Mouse (Mus musculus) cerebellum, postnatal 14 days (tissue): Measurements from ENCODE around the gene Lrrc75b.
"Not testable (repeated sequence)": the region's sequence is repeated elsewhere in the genome, so short reads cannot be mapped to it uniquely, and the experiment has no call there.

Source experiments
- DNase-seq, 2 experiments: peaks; one replicate each; pipeline ENCODE4 v3.0.0; 2021; ENCODE audit warnings: mixed read lengths in 2 of 2

Gene Lrrc75b

GRCm38 (mm10) chr10:75566765-75567164, 6.6 kb upstream of the Lrrc75b start:
- DNase-seq: not testable (repeated sequence)

DNA sequence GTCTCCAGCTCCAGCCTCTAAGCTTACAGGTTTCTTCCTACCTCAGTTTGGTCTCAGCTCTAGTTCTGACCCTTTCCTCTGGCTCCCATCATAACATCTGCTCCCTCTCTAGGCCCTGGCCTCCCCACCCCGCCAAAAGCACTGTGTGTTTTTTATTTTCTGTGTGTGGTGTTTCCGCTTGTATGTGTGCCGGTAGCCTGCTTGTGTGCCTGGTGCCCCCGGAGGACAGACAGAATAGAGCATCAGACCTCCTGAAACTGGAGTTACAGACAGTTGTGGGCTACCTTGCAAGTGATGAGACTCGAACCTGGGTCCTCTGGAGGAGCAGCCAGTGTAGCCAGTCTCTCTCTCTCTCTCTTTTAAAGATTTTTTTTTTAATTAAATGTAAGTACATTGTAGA, 6.2 kb upstream of the Lrrc75b start:
- DNase-seq: no peak

DNA sequence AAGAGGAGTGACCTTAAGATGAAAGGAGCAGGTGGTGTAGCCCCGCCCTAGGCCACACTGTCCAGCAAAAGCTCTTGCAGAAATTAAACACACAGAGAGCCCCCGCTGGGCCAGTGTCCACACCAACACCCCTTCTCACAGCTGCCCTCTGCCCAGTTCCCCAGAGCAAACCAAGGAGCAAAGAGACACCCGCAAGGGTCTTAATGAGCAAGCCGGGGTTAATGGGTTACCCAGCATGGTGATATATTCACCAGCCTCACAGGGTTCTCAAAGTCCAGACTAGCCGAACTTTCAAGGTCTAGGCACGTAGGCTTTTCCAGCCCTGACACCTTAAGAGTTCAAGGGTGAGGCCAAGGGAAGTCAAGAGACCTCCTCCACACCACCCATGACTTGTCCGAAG, 5.8 kb upstream of the Lrrc75b start:
- DNase-seq: no peak

DNA sequence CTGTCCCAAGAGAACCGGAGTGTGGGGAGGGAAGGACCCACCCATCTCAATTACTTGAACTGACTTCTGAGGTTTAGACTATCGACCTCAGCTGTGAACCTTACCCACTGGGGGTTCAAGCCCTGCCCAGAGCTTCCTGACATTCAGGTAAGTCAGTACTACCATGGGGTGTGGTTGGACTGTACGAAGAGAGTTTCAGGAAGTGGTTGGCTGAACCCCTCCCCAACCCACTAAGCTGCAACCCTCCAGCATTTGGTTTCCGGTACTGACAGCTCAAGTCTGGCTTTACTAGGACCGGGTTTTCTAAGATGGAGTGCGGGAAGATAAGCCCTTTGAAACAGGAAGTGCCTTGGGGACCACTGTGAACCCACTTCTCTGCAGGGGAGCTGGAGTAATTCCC, 5.3 kb upstream of the Lrrc75b start:
- DNase-seq: no peak

DNA sequence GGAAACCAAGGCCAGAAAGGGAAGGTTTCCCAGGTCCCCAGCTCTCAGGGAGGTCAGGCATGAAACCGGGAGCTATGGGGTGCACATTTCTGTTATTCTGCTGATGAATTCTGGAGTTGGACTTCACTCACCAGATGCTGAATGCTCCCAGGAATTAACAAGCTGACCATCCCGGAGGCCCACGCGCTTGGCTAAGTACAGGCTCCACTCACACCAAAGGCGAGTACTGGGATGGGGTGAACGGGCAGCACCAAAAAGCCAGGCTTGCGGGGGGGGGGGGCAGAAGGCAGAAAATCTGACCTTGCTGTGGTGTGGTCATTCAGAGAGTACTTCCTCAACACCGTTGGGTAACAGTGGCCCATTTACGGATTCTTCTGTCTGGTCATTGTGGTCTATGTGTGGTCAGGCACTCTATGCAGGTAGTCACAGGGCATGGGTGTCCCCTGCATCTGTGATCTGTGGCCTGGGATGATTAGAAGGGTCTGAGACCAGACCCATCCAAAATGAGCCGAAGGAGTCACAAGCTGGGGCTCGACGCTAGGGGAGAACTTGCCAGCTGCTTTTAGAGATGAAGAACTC, 4.6 kb upstream of the Lrrc75b start:
- DNase-seq: no peak

DNA sequence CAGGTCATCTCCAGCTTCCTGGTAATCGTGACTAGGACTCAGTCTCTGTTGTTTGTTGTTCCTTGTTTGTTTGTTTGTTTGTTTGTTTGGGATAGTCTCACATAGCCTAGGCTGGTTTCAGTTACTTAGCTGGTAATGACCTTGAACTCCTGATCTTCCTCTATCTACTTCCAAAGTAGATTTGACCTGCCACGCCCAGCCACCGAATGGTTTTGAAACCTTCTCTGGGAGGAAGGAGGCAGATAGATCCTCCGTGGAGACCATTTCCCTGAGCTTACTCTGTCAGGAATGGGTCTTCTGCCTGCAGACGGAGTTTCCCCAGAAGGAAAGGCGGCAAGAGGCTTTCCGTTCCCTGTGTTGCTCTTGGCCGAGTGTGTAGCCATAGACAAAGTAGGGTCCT, 2.5 kb upstream of the Lrrc75b start:
- DNase-seq: no peak

DNA sequence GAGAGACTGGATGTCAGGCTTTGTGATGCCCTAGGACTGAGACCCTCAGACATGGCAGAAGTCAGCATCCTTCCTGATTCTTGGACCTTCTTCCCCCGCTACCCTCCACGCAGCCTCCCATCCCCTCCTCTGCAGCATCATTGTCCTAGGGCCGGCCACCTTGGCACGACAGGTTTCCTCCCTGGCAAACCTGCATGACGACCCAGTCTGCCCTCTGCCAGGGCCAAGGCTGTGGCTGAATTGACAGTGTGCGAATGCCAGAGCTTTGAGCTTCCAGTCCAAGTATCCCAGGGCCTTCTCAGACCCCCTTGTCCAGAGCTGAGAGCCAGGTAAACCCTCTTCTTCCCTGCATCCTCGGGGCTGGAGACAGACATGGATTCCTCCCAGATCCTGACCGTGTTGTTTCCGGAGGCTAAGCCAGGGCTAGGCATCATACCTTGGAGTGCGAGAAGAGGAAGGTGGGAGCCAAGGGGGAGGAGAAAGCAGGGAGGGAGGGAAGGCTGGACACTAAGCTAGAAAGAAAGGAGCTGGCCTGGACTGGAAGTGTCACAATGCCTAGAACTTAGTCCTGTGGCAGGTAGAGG, 1.0 kb upstream of the Lrrc75b start, which contains the start of gene Ggt1:
Ggt1 (plus strand) TSS at position 534 of the 584 bp plus-strand sequence.
- peak; percentile 65 to 74 for DNase-seq

DNA sequence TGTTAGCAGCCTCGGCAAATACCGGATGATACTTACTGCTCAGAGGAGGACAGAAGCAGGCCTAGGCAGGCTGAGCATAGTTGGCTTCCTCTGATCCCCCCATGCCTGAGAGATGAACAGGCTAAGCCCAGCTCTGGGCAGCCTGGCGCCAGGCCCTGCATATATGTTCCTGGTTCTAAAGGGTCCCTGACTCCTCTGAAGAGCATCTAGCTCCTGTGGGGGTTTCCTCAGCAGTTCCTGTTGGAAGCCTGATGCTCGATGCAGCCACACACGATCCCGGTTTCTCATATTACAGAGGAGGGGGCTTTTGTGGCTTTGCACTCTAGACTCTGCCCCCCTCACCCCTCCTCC, 394 bp upstream of the Lrrc75b start:
- no peak for DNase-seq

GRCm38 (mm10) chr10:75559041-75559675, 972 bp downstream of the Lrrc75b start:
- DNase-seq: no peak

DNA sequence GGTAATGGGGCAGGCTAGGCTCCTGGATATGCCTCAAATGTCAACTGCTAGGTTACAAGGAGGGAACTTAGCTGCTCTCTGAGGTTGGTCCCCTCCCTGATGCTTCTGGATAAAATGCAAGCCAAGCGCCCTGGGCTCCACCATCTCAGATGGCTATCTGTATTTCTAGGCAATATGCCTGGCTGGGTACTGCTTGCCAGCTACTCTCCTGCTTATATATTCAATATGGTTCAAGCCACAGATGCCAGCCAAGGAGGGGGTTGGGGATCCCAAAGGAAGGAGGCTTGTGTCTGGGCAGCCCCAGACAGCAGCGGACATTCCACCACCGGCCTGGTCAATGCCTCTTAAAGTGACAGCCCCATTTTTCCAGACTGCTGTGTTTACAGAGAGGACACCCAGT, 1.6 kb downstream of the Lrrc75b start:
- peak; percentile 87 to 91 for DNase-seq

DNA sequence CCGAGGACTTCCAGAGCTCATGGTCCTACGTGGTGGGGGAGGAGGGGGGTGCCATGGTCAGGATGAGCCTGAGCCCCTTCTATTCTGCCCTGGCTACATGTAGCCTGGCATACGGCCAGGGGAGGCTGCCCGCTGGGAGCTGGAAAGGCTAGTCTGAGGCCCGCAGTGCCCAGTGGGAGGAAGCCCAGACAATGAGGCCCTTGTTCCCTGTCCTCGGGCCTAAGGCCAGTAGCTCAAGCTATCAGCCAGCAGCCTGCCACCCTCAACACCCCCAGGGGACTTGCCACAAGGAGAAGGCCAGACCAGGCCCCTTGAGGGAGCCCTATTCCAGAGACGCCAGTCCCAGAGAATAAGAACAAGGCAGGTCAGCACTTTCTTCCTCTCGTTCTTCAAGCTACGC, 4.1 kb downstream of the Lrrc75b start:
- peak; percentile 71 to 76 for DNase-seq

DNA sequence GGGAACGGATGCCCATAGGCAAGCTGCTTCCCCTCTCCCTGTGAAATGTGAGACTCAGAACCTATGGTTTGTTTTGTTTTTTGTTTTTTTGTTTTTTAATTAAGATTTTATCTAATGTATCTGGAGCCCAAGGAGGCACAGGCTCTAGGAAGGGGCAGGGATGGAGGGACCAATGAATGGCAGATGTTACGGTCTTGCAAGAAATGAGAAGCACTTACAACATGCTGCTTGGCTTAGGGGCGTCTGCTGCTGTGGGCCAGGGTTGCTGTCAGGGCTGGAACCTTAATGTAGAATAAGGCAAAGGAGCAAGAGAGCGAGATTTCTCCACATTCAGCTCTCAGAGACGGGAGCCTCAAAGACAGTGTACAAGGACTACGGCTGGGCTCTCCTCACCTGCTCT, 4.6 kb downstream of the Lrrc75b start:
- no peak for DNase-seq

DNA sequence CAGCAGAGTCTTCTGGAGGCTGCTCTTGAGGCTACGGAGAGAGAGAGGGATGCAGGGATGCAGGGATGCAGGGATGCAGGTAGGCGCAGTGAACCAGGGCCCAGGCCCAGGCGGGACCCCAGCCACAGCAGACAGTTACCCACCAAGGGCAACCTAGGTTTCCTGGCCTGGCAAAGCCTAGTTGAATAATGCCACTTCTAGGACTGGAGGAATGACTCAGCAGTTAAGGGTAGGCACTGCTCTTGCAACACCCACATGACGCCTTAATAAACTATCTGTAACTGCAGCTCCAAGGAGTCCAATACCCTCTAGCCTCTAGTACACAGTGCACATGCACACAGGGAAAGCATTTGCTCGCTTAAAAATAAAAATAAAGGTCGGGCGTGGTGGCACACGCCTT, 6.0 kb downstream of the Lrrc75b start:
- DNase-seq: no peak

GRCm38 (mm10) chr10:75552701-75553450, 7.3 kb downstream of the Lrrc75b start:
- DNase-seq: no peak

DNA sequence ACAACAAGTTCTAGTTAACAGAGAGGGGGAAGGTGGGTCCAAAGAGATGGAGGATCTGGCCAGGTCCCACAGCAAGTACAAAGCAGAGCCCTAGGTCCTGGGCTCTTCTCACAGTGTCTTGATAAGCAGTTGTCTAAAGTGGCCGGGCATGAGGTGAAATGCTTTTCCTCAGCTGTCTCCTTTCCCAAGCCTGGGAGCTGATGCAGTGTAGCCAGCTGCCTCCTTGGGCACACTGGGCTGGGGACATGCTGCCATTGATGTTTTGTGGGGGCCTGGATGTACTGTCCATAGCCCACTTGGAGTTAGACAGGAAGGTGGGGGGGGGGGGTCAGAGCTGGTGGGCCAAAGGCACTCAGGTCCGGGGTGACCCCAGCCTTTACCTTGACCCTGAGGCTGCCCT, 8.0 kb downstream of the Lrrc75b start:
- no peak for DNase-seq

DNA sequence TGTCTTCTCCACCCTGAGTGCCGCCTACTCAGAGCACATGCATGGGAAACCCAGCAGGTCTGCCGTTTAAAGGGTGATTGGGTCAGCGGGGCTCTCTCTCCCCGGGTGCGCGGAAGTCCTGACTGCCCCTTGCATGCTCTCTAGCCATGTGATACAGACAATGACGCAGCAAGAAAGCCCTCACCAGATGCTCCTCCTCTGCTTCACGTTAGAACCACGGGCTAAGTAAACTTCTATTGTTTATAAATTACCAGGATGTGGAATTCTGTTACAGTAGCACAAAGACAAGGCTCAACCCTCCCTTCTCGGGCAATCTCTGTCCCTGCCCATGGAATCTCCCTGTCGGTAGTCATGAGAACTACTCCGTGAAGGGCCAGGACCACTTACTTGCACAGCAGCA, 9.0 kb downstream of the Lrrc75b start:
- no peak for DNase-seq

DNA sequence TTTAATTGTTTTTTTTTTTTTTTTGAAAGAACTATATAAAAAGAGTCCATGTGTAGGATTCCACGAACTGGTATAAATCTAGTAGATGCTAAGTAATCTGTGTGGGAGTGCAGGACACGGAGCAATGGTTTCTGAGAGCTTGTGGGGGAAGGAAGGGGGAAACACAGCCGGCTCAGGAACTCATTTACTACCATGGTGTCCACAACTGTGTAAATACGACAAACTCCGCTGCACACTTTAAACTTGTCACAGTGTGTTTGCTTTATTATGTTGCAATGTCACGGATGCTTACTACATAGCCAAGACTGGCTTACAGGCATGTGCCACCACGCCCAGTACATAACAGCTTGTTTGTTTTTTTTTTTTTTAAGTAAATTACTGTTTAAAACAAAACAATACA, 10.2 kb downstream of the Lrrc75b start:
- no peak for DNase-seq

DNA sequence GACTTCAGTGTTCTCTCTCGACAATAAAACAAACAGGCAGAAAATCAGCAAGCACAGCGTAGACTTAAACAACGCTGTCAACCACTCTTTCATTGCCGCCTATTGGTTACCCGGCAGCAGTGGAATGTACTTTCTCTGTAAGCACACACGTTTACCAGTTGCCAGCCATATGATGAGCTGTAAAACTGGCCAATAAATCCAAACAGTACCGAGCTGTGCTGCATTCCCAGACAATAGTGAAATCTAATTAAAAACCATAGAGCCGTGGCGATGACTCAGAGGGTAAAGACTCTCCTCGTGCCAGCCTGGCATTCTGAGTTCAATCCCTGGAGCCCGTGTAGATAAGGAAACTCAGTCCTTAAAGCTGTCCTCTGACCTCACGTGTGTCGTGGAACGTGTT, 11.6 kb downstream of the Lrrc75b start:
- no peak for DNase-seq

DNA sequence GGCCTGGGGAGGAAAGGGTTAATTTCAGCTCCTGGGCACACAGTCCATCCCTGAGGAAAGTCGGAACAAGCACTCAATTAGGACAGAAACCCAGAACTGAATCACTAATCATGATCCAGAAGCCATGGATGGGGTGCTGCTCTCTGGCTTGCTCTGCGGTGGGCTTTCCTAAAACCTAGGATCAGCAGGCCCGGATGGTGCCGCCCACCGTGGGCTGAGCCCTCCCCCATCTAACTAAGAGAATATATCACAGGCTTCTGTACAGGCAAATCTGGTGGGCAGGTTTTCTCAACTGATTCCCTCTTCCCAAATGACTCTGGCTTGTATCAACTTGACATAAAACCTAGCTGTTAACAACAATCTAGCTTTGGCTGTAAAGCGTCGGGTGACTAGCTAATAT, 12.2 kb downstream of the Lrrc75b start:
- DNase-seq: no peak

DNA sequence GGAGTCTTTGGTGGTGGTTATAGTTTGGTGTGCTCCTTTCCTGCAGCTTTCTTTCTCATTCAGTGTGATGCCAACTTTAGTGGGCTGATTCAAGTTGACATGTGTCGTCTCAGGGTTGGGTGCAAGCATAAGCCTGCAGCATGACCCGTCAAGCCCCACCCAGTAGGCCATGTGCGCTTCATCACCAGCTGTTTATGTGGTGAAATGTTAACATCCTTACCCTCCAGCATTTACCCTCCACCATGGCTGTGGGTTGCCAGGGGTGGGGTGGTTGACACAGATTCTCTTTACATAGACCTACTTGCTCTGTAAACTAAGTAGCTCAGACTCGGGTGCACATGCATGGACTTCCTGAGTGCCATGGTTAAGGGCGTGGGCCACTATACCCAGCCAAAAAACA, 24.0 kb downstream of the Lrrc75b start:
- no peak for DNase-seq

- no peak for DNase-seq
Measured at GRCm38 (mm10) chr10:75535423-75535822, 24.7 kb downstream of the Lrrc75b start.

GRCm38 (mm10) chr10:75534934-75535333, 25.2 kb downstream of the Lrrc75b start:
- peak; percentile 75 to 83 for DNase-seq

- DNase-seq: no peak
Measured at GRCm38 (mm10) chr10:75534216-75534615, 25.9 kb downstream of the Lrrc75b start.

DNA sequence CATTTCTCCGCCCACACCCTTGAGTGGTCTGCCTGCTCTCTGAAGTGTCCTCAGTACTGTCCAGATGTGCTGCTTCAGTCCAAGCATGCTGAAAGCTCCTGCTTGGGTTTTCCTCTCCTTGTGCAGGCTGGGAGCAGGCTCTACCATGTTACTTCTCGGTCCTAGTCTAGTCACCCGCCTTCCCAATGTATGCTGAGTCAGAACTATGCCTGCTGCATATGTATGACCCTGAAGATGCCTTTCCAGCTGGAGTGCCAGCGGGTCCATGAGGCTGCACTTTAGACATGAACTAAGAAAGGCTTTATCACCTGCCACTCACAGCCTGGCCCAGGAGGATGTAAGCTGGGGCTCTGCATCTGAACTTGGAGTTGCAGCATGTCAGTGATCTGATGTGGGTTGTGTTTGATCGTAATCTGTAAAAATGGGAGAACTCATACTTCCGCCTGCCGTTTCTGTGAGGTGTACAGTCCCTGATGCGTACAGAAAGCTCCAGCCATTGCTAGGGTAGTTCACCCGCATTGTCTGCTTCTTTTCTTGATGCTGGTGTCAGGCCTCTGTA, 28.5 kb downstream of the Lrrc75b start:
- no peak for DNase-seq
